Mouse (Mus musculus) small intestine, adult 2 months (tissue): Measurements from ENCODE around the gene Cdc34.

Experiments
- CTCF ChIP-seq: fragments of 200-500 bp; IDR thresholded peaks from 2 replicates; pipeline ENCODE4 v1.5.1; 2012; ENCODE audit warnings: low read depth, mild to moderate bottlenecking, control low read depth, inconsistent platforms, low read length, moderate library complexity, mixed read lengths; ENCODE audit not compliant: insufficient replicate concordance, insufficient read length; ENCODE audit errors: extremely low read depth
- POLR2A ChIP-seq: fragments of 200-500 bp; IDR thresholded peaks from 2 replicates; pipeline ENCODE4 v1.6.1; 2012; ENCODE audit warnings: low read depth, mild to moderate bottlenecking, control low read depth, inconsistent platforms, low read length, moderate library complexity

- TF ChIP-seq POLR2A (no peak), CTCF (peak; percentile 49; the same call in 1 of the 2 replicates)
Measured at GRCm38 (mm10) chr10:79682916-79683582, 1.1 kb downstream of the Cdc34 start.
